Mouse (Mus musculus): Measurements from ENCODE around the gene Tmem203.

Tmem203 gene

GRCm38 (mm10) chr2:25292856-25293255, 37.6 kb downstream of the Tmem203 start:
- peak; percentile 74 for DNase-seq

DNA sequence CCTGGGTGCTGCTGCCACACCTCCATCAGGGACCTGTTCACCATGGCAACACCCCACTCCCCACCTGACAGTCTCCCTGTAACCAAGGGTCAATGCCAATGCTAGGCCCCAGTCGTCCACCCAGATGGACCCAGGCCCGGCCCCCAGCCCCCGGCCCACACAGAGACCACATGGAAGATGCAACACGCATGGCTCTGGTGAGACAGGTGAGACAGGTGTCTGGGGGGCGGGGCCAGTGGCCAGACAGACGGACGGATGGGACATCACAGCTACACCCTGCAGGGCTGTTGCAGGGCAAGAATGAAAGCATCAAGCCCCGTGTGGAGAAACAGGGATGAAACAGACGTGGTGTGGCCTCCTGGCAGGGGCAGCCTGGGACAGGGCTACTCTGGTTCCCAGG, 38.5 kb downstream of the Tmem203 start:
- DNase-seq: peak; percentile 69

- DNase-seq: no peak
These were observed 41.9 kb downstream of the Tmem203 start for GRCm38 (mm10) chr2:25297093-25297492.

- DNase-seq: peak; percentile 75
These were observed 42.8 kb downstream of the Tmem203 start for GRCm38 (mm10) chr2:25298046-25298445.

DNA sequence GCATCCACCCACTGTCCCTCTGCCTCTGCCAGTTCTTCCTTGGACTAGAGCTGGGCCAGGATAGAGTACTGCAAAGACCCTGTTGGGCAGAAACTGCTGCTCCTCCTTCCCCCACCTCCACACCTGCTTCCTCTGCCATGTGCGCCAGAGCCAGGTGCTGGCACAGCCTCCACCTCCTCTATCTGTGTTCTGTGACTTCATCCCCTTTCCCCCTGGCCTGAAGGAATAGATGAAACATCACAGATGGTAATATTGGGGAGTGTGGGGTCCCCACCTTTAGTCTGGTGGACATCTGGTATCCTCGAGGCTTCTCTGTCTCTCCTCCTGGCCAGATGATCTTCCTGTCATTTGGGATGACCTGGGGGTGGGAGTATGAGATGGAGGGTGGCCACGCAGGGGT, 48.2 kb downstream of the Tmem203 start:
- DNase-seq: no peak

DNA sequence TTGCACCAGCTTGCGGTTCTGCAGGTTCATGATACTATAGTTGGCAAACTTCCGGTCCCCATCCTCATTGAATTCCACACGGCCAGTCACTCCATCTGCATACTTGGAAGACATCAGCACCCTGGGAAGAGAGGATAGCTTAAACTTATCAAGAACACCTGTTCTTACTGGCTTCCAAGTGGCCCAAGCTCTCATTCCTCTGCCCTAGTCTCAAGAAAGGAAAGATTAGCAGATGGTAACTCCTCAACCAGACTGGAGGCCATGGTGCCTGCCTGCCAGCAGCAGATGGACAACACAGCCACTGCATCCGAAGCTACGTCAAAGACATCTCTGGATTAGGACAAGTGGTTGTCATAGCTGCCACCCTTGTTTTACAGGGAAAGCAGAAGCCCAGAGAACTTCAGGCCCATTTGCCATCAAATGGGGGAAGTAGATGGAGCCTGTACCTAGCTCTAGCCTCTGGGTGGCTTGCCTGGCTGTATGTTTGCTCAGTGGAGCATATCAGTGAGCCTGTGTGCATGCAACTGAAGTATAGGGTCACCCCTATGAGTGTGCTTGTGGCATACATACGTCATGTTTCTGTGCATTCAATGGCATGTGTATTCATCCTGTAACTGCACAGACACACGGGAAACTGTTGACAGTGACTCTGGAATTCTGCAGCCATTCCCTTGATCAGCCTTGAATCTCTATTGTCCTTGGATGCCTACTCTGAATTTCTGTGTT, 48.9 kb downstream of the Tmem203 start:
- peak; percentile 90 for DNase-seq

DNA sequence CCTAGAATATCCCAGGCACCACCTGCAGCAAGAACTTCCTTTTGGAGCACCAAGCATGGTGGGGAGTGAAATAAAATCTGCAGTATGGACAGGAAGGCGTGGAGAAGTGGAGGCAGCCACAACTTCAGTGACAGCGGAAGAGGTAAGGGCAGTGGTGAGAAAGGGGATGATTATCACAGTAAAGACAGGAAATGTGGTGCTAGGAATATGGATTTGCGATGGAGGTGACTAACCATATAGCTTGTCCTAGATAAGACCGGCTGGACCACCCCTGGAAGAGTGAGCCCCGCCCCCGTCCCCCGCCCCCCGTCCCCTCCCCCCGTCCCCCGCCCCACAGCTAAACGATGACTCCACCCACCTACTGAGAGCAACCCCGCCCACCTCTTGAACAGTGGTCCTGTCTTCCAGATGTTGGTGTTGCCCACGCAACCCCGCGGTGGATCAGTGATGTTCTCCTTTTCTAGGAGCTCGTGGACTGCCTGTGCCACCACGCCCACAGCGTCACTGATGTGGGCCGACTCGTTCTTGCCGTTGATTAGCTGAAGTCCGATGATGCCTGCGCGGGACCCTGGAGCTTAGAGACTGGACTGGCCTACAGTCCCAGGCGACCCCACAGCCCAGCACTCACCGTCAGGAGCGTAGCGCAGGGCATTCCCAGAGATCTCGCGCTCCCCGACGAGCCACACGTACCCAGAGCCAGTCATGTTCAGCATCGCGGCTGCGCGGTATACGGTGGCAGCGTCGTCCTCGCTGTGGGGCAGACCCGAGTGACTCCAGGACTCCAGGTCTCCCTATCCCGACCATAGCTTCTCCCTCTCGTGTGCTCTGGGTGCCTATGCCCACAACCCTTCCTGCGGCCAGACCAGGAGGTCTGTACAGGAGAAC, 49.7 kb downstream of the Tmem203 start:
- DNase-seq: peak; percentile 51
